Mouse (Mus musculus) T-cell, adult 2 months (primary cell): ENCODE results near the gene Pomt1.
"Not testable (repeated sequence)": the region's sequence is repeated elsewhere in the genome, so short reads cannot be mapped to it uniquely, and the experiment has no call there.

Experiments used
- DNase-seq: peaks from one replicate; pipeline ENCODE4 v3.0.0; 2022; ENCODE audit warnings: low spot score

Gene Pomt1

DNA sequence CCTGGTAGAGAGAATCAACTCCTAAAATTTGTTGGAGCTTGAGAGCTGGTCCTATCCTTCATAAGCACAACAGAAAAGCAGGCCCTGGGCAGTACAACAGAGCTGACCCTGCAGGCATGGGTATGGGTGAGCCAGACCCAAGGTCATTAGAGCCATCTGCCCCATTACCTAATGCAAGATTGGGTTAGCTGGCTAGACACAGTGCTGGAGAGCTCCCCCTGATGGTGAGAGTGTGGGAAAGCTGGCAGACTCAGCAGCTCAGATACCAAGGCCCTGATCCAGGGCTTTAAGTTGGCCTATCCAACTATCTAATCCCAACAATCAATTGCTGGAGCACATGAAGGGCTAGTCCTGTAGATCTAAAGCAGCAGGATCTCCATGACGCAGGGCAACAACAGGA, 46.3 kb downstream of the Pomt1 start:
- DNase-seq: peak; percentile 53

DNA sequence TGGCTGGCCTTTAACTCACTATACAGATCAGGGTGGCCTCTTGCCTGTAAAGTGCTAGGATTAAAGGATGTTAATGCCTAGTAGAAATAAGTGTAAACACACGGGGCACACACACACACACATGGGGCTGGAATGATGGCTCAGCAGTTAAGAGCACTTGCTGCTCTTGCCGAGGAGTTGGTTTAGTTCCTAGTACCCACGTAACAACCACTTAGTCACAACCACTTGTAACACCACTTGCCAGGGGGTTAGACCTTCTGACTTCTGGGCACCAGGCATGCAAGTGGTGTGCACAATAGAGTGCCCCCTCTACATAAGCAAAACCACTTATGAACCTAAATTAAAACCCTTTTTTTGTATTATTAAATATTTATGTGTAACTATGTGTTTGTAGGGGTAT, 47.6 kb downstream of the Pomt1 start:
- DNase-seq: no peak

GRCm38 (mm10) chr2:32287334-32287840, 51.0 kb downstream of the Pomt1 start, which contains the start of gene Golga2:
Gene Golga2 (plus strand): TSS chr2:32287384.
- peak; percentile 12 for DNase-seq

DNA sequence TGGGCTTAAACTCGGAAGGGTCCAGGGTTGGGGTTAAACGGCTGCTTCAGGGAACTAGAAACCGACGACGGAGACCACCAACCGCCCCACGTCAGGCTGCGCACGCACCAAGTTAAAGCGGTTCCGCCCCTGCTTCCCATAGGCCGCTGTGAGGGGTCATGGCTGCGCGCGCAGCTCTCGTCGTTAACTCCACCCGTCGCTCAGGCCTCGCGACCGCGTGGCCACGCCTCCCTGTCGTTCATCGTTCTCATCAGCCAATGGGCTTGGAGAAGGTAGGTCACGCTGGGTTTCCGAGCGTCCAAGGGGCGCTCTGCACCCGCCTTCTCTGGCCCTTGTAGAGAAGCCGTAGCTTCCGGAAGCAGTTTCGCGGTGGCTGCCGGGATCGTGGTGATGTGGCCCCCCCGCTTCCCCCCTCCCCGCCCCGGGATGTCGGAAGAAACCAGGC, 51.6 kb downstream of the Pomt1 start, which contains the start of gene Swi5:
TSS of gene Swi5 (minus strand) at position 153 of the 445 bp plus-strand sequence.
- peak; percentile 97 for DNase-seq

- DNase-seq: no peak
Observed at GRCm38 (mm10) chr2:32288371-32288931, 52.1 kb downstream of the Pomt1 start.

DNA sequence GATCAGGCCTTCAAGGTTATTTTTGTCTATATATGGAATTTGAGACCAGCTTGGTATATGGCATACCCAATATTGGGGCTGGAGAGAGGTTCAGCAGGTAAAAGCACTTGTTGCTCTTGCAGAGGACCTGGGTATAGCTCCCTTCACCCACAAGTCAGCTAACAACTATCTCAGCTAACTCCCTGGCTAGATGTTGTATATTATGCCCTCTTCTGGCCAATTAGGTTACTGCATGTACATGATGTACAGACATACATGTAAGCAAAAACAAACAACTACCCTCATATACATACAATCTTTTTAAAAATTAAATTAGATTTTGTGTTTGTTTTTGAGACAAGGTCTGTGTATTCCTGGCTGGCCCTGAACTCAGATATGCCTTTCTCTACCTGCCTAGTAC, 53.2 kb downstream of the Pomt1 start:
- peak; percentile 37 for DNase-seq

DNA sequence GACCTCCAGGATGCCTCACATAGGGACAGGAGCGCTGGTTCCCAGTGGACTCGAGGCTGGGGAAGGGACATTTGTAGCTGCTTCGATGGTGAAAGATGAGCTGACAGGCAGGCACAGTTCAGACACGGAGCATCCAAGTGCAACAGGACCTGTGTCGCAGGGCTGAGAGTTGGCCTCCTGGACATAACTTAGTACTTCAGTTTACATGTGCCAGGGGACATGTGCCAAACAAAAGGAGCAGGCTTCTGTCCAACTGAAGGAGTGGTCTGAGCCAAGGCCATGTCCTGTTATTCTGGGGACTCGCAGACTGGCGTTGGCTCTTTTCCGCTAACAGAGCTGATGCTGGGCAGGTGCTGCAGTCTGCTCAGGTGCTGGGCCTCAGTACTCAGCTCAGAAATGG, 58.0 kb downstream of the Pomt1 start:
- DNase-seq: no peak

- DNase-seq: no peak
Observed at GRCm38 (mm10) chr2:32295285-32295684, 58.9 kb downstream of the Pomt1 start.

DNA sequence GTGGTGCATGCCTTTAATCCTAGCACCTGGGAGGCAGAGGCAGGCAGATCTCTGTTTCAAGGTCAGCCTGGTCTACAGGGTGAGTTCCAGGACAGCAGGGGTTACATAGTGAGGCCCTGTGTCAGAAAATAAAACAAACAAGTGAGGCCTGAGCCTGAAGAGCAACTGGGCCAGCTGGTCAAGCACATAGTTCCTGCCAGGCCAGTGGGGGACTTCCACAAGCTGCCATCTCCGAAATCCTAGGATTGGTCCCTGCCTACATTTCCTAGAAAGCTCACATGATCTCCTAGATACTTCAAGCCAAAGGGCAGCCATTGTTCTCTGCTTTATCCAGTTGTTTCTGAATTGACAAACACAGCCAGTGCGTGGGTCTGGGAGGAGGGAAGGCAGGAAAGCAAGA, 59.5 kb downstream of the Pomt1 start:
- not testable (repeated sequence) for DNase-seq

GRCm38 (mm10) chr2:32299469-32299868, 63.1 kb downstream of the Pomt1 start:
- DNase-seq: no peak

GRCm38 (mm10) chr2:32302952-32303351, 66.6 kb downstream of the Pomt1 start:
- no peak for DNase-seq

GRCm38 (mm10) chr2:32304145-32304832, 67.9 kb downstream of the Pomt1 start:
- peak; percentile 34 for DNase-seq
